Mouse (Mus musculus): Measurements from ENCODE around the gene Osbpl2. TPM values are rescaled to one million over a fixed set of nuclear protein-coding genes. Genes with fewer than 3 reads are reported as not detected.
"Not testable (repeated sequence)": the region's sequence is repeated elsewhere in the genome, so short reads cannot be mapped to it uniquely, and the experiment has no call there.

Osbpl2 gene
- polyA plus RNA-seq, 1 experiment from 2014 or later: 59.9 TPM

DNA sequence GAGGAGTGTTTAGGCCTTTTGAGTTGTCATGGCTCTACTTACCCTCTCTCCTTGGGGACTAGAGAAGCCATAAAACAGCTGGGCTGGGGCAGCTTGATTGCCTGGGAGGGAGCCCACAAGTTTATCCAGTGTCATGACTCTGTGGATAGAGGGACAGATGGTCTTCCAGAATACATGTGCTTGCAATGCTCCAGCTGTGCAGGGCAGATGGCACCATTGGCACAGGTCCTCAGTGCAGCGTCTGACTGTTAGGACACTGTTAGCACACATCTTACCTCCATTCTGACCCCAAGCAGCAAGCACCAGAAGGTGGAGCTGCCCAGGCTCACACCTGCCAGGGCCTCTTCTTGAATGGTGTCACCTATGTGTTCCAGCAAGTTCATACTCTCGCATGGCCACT is 46.7 kb downstream of the Osbpl2 start:
- WGBS: 80% methylated on average over 2 of the region's 2 CpGs
- Histone ChIP-seq H3K4me2 (ENCODE audit: low read length) (no peak overlapping the region), H3K27me3 (replicated peaks; ENCODE audit: control insufficient read depth, insufficient read depth, low read length) (no peaks in the 10 kb centered on the region), H3K4me3 (ENCODE audit: low read depth, low read length) (no peak overlapping the region), H3K9me3 (replicated peaks; ENCODE audit: control insufficient read depth, low read length) (no peaks in the 10 kb centered on the region), H3K27ac (ENCODE audit: low read depth, low read length) (no peak overlapping the region), H3K4me1 (ENCODE audit: control insufficient read depth, insufficient read depth, low read length) (peaks cover 2% of the 10 kb centered on the region; the same call in 1 of the 2 replicates), H3K36me3 (ENCODE audit: control insufficient read depth, insufficient read depth, low read length) (peaks cover 35% of the 10 kb centered on the region), H3K9ac (ENCODE audit: low read length) (no peak overlapping the region)
- DNase-seq (ENCODE audit: low spot score) (no peak), ATAC-seq (no peak)

DNA sequence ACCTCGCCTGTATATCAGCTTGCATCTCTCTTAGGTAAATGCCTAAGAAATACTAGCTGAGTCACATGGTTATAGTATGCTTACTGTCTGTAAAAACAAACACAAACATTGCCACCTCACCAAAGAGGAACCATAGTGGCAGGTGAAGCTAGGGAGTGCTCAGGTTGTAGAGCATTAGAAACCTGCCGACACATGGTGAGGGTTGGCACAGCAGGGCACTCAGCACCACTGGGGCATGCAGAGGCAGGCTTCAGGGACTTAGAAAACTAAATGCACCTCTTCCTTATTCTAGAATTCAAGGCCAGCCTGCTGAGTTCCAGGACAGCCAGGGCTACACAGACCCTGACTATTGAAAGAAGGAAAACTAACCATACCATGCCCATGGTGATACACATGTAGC is 47.8 kb downstream of the Osbpl2 start:
- Histone ChIP-seq H3K27ac (ENCODE audit: low read depth, low read length) (no peak overlapping the region), H3K4me1 (ENCODE audit: control insufficient read depth, insufficient read depth, low read length) (peaks cover 3% of the 10 kb centered on the region; the same call in 1 of the 2 replicates), H3K9me3 (replicated peaks; ENCODE audit: control insufficient read depth, low read length) (no peaks in the 10 kb centered on the region), H3K4me3 (ENCODE audit: low read depth, low read length) (no peak overlapping the region), H3K36me3 (ENCODE audit: control insufficient read depth, insufficient read depth, low read length) (peaks cover 26% of the 10 kb centered on the region), H3K27me3 (replicated peaks; ENCODE audit: control insufficient read depth, insufficient read depth, low read length) (no peaks in the 10 kb centered on the region), H3K9ac (ENCODE audit: low read length) (no peak overlapping the region), H3K4me2 (ENCODE audit: low read length) (no peak overlapping the region)
- 79% methylated on average over 2 of the region's 2 CpGs for WGBS
- ATAC-seq (no peak), DNase-seq (ENCODE audit: low spot score) (no peak)

DNA sequence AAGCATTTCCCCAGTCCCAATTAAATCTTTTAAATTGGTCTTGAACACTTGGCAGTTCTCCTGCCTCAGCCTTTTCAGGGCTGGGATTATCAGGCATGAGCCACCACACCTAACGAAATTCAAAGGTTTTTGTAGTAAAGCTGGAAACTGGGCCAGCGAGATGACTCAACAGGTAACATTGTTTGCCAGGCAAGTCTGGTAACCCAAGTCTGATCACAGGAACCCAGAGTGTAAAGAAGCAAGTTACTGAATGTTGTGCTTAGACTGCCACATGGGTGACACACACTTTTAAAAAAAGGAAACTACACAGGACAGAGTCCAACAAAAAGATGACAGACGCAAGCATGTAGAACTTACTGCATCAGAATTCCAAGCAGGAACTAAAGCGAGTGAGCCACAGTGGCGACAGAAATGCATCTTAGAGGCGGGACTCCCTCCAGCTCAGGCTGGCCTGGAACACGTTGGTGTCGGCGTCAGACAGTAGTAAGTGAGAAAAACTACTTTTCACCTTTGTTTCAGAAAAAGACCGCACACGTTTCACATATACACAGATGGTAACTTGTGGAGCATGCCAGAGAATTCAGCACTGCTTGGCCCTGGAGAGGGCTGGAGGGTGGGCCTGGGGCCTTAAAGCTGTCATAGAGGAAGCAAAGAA is 51.2 kb downstream of the Osbpl2 start:
- H3K27ac ChIP-seq (ENCODE audit: low read depth, low read length): no peak overlapping the region
- H3K4me2 ChIP-seq (ENCODE audit: low read length): peak overlapping the region; percentile 59
- no peak for ATAC-seq
- H3K4me1 ChIP-seq (ENCODE audit: control insufficient read depth, insufficient read depth, low read length): peaks cover 10% of the 10 kb centered on the region
- H3K9me3 ChIP-seq (replicated peaks; ENCODE audit: control insufficient read depth, low read length): no peaks in the 10 kb centered on the region
- no peaks in the 10 kb centered on the region for H3K27me3 ChIP-seq (replicated peaks; ENCODE audit: control insufficient read depth, insufficient read depth, low read length)
- WGBS: 78% methylated on average over 11 of the region's 11 CpGs
- H3K9ac ChIP-seq (ENCODE audit: low read length): peak overlapping the region; percentile 63
- H3K36me3 ChIP-seq (ENCODE audit: control insufficient read depth, insufficient read depth, low read length): peaks cover 28% of the 10 kb centered on the region
- no peak overlapping the region for H3K4me3 ChIP-seq (ENCODE audit: low read depth, low read length)
- peak; percentile 3 for DNase-seq (ENCODE audit: low spot score)

DNA sequence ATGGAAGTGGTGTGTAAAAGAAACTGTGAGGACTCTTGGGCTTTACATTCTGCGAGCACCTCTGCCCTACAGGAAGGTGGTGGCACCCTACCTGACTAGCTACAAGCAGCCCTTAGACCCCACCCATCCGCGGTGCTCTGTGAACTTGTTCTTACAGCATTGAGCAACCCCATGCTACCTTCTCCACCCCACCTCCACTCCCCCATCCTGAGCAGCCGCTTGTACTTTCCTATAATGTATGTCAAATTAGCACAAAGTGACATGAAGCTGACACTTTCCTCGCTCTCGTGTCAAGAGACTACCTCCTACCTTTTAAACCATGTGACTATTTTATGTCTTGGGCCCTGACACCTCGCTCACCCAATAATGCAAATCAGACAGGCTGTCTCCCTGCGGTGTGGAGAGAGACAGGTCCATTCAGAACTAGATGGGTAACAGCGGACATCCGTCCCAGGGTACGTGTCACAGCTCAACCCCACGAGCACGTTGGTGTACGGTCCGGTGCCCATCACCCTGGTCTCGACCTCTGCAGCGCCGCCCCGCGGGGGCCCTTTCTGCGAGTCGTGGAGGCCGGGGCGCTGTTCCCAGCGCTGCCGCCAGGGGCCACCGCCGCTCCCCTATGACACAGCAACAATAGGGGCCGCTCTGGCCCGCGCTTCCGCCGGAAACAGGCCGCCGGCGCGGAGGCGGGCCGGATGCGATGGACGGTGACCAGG is 51.9 kb downstream of the Osbpl2 start, which contains the start of gene Adrm1:
Adrm1 (plus strand) TSS at position 680 of the 716 bp plus-strand sequence.
- no peaks in the 10 kb centered on the region for H3K9me3 ChIP-seq (replicated peaks; ENCODE audit: control insufficient read depth, low read length)
- peaks cover 35% of the 10 kb centered on the region for H3K36me3 ChIP-seq (ENCODE audit: control insufficient read depth, insufficient read depth, low read length)
- ATAC-seq: peak; percentile 99
- peak within 1 kb of the TSS; percentile 96 for H3K9ac ChIP-seq (ENCODE audit: low read length)
- peaks cover 10% of the 10 kb centered on the region for H3K4me1 ChIP-seq (ENCODE audit: control insufficient read depth, insufficient read depth, low read length)
- no peaks in the 10 kb centered on the region for H3K27me3 ChIP-seq (replicated peaks; ENCODE audit: control insufficient read depth, insufficient read depth, low read length)
- 6% methylated on average over 41 of the region's 41 CpGs for WGBS
- H3K27ac ChIP-seq (ENCODE audit: low read depth, low read length): peak within 1 kb of the TSS; percentile 87
- DNase-seq (ENCODE audit: low spot score): peak; percentile 97
- H3K4me3 ChIP-seq (ENCODE audit: low read depth, low read length): peak within 1 kb of the TSS; percentile 97
- H3K4me2 ChIP-seq (ENCODE audit: low read length): peak within 1 kb of the TSS; percentile 98

DNA sequence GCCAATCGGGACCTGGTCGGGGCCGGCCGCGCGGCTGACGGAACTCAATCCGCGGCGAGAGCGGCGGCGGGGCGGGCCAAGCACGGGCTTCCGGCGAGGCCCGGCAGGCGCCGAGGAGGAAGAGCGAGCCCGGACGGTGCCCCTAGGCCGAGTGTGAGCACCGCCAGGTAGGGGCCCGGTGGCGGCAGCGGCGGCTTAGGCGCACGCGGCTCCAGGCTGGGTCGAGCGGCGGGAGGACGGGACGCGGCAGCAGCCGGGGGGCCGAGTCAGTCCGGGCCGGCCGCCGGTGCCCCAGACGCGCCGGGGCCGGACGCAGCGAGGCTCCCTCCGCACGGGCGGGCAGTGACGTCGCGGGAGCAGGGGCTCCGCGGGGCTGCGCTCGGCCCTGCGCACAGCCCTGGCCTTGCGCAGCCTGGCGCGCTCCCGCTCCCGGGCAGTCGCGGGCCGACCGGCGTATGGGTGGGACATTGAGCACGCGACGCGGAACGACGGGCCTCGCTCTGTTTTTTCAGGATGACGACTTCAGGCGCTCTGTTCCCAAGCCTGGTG is 52.5 kb downstream of the Osbpl2 start:
- peak overlapping the region; percentile 98 for H3K4me2 ChIP-seq (ENCODE audit: low read length)
- peak overlapping the region; percentile 87 for H3K27ac ChIP-seq (ENCODE audit: low read depth, low read length)
- H3K4me3 ChIP-seq (ENCODE audit: low read depth, low read length): peak overlapping the region; percentile 97
- H3K9me3 ChIP-seq (replicated peaks; ENCODE audit: control insufficient read depth, low read length): no peaks in the 10 kb centered on the region
- peaks cover 10% of the 10 kb centered on the region for H3K4me1 ChIP-seq (ENCODE audit: control insufficient read depth, insufficient read depth, low read length)
- peaks cover 40% of the 10 kb centered on the region for H3K36me3 ChIP-seq (ENCODE audit: control insufficient read depth, insufficient read depth, low read length)
- H3K9ac ChIP-seq (ENCODE audit: low read length): peak overlapping the region; percentile 96
- peak; percentile 70 for ATAC-seq
- DNase-seq (ENCODE audit: low spot score): peak; percentile 33
- H3K27me3 ChIP-seq (replicated peaks; ENCODE audit: control insufficient read depth, insufficient read depth, low read length): no peaks in the 10 kb centered on the region
- under 1% methylated on average over 56 of the region's 80 CpGs for WGBS

DNA sequence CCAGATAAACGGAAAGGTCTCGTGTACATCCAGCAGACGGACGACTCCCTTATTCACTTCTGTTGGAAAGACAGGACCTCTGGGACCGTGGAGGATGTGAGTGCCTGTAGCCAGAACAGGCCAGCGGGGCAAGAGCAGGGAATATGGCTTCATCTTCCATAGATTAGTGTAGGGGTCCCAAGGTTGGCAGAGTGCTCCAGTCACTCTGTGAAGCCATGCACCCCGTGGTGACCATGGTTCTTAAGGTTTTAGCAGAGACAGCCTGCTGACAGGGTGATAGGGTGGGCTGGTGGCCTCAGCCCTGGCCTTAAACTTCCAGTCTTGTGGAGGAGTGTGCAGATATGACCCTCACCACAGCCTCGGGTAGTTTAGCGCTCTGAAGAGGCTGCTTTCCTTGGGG is 53.0 kb downstream of the Osbpl2 start:
- WGBS: 10% methylated on average over 5 of the region's 9 CpGs

DNA sequence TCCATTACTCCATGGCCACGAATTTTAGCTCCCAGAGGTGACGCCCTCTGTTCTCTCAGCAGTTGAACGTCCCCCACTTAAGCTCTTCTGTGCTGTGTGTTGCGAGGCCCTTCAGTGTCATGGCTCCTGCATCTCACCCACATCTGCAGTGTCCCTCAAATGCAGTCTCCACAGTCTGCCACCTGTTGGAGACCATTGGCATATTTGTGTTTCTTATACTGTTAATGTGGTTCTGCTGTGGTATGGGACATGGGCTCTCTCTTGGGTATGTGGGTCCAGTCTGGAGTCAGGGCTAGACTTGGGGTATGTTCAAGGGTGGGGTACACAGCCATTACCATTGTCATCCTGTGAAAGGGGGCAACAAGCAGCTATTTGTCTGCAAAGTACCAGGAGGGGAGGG is 54.1 kb downstream of the Osbpl2 start:
- no peaks in the 10 kb centered on the region for H3K9me3 ChIP-seq (replicated peaks; ENCODE audit: control insufficient read depth, low read length)
- no peak for ATAC-seq
- no peak overlapping the region for H3K27ac ChIP-seq (ENCODE audit: low read depth, low read length)
- H3K4me3 ChIP-seq (ENCODE audit: low read depth, low read length): no peak overlapping the region; the same call in 1 of the 2 replicates
- no peak overlapping the region for H3K9ac ChIP-seq (ENCODE audit: low read length)
- H3K27me3 ChIP-seq (replicated peaks; ENCODE audit: control insufficient read depth, insufficient read depth, low read length): no peaks in the 10 kb centered on the region
- H3K4me2 ChIP-seq (ENCODE audit: low read length): peak overlapping the region; percentile 98
- DNase-seq (ENCODE audit: low spot score): no peak
- 80% methylated on average over 4 of the region's 4 CpGs for WGBS
- H3K4me1 ChIP-seq (ENCODE audit: control insufficient read depth, insufficient read depth, low read length): peaks cover 10% of the 10 kb centered on the region
- peaks cover 54% of the 10 kb centered on the region for H3K36me3 ChIP-seq (ENCODE audit: control insufficient read depth, insufficient read depth, low read length)

More for the DNA sequence above, 53.0 kb downstream of the Osbpl2 start:
- Histone ChIP-seq H3K27ac (ENCODE audit: low read depth, low read length) (no peak overlapping the region), H3K4me1 (ENCODE audit: control insufficient read depth, insufficient read depth, low read length) (peaks cover 10% of the 10 kb centered on the region), H3K9ac (ENCODE audit: low read length) (peak overlapping the region; percentile 96), H3K27me3 (replicated peaks; ENCODE audit: control insufficient read depth, insufficient read depth, low read length) (no peaks in the 10 kb centered on the region), H3K36me3 (ENCODE audit: control insufficient read depth, insufficient read depth, low read length) (peaks cover 43% of the 10 kb centered on the region), H3K4me3 (ENCODE audit: low read depth, low read length) (peak overlapping the region; percentile 97), H3K9me3 (replicated peaks; ENCODE audit: control insufficient read depth, low read length) (no peaks in the 10 kb centered on the region), H3K4me2 (ENCODE audit: low read length) (peak overlapping the region; percentile 98)
- no peak for DNase-seq (ENCODE audit: low spot score)
- ATAC-seq: no peak

DNA sequence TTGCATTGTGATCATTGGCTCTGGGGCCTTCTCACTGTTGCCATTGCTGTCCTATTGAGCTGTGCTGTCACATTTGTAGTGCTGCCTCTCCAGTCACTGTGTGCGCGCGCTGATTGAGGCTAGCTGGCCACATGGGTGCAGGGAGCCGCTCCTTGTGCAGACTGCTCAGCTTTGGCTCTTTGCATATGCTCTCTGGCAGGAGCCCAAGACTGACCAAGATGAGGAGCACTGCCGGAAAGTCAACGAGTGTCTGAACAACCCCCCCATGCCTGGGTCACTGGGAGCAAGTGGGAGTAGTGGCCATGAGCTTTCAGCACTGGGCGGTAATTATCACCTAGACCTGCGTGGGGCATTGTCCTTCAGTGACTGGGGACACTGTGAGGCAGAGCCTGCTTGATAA is 54.6 kb downstream of the Osbpl2 start:
- not testable (repeated sequence) for H3K4me3 ChIP-seq (ENCODE audit: low read depth, low read length); H3K27me3 ChIP-seq (replicated peaks; ENCODE audit: control insufficient read depth, insufficient read depth, low read length); H3K9ac ChIP-seq (ENCODE audit: low read length); H3K4me2 ChIP-seq (ENCODE audit: low read length); ATAC-seq; H3K9me3 ChIP-seq (replicated peaks; ENCODE audit: control insufficient read depth, low read length); H3K27ac ChIP-seq (ENCODE audit: low read depth, low read length); DNase-seq (ENCODE audit: low spot score)
- WGBS: 95% methylated on average over 8 of the region's 8 CpGs
- Histone ChIP-seq H3K36me3 (ENCODE audit: control insufficient read depth, insufficient read depth, low read length) (peaks cover 59% of the 10 kb centered on the region), H3K4me1 (ENCODE audit: control insufficient read depth, insufficient read depth, low read length) (peaks cover 10% of the 10 kb centered on the region)

DNA sequence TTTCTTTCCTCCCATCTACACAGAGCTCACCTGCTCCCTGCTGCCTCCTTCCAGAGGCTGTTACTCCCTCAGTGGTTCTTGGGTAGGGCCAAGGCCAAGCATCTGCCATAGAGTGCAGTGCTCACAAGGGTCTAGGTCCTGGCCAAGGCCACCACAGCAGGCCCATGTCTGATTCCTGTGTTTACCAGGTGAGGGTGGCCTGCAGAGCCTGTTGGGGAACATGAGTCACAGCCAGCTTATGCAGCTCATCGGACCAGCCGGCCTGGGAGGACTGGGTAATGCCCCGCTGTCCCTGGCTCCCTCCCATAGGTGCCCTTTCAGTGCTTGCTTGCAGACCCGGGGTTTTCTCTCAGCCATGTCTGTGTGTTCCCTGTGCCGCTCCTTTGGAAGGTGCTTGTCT is 55.0 kb downstream of the Osbpl2 start:
- no peaks in the 10 kb centered on the region for H3K27me3 ChIP-seq (replicated peaks; ENCODE audit: control insufficient read depth, insufficient read depth, low read length)
- H3K27ac ChIP-seq (ENCODE audit: low read depth, low read length): no peak overlapping the region
- no peak overlapping the region for H3K4me3 ChIP-seq (ENCODE audit: low read depth, low read length)
- no peak for DNase-seq (ENCODE audit: low spot score)
- peaks cover 10% of the 10 kb centered on the region for H3K4me1 ChIP-seq (ENCODE audit: control insufficient read depth, insufficient read depth, low read length)
- H3K9me3 ChIP-seq (replicated peaks; ENCODE audit: control insufficient read depth, low read length): no peaks in the 10 kb centered on the region
- peaks cover 59% of the 10 kb centered on the region for H3K36me3 ChIP-seq (ENCODE audit: control insufficient read depth, insufficient read depth, low read length)
- no peak overlapping the region for H3K4me2 ChIP-seq (ENCODE audit: low read length)
- ATAC-seq: no peak
- 95% methylated on average over 5 of the region's 5 CpGs for WGBS
- H3K9ac ChIP-seq (ENCODE audit: low read length): no peak overlapping the region

All from forebrain, embryonic 14.5 days (tissue).